Mouse (Mus musculus) liver, embryonic 16.5 days (tissue): ENCODE measurements at regions not wholly inside any gene's neighbourhood (a gene's known extent, or its start where the extent isn't known, plus 50 kb on each side); places are given as distances from the start of the nearest gene placed in this dataset.

Experiments used
- ATAC-seq: fragments of 200-750 bp; cut with Nextera tagmentation; 2 replicates; pipeline ENCODE4 v1.8.0; 2017; ENCODE audit warnings: low read depth, mild to moderate bottlenecking, moderate number of reproducible peaks, moderate library complexity
- H3K27ac ChIP-seq: fragments of 300-500 bp; sonication (generic); 2 replicates; pipeline ENCODE4 v1.5.1; 2014; ENCODE audit warnings: mild to moderate bottlenecking, low read length
- H3K27me3 ChIP-seq: fragments of 300-500 bp; sonication (generic); 2 replicates; pipeline ENCODE4 v1.6.1; 2014; ENCODE audit warnings: low read depth, low read length, mixed read lengths; ENCODE audit not compliant: control insufficient read depth, insufficient read depth
- H3K36me3 ChIP-seq: fragments of 300-500 bp; sonication (generic); 2 replicates; pipeline ENCODE4 v1.6.1; 2014; ENCODE audit warnings: mild to moderate bottlenecking; ENCODE audit not compliant: control insufficient read depth, insufficient read depth
- H3K4me1 ChIP-seq: fragments of 300-500 bp; sonication (generic); 2 replicates; pipeline ENCODE4 v1.6.1; 2014; ENCODE audit warnings: low read depth, low read length, mixed read lengths; ENCODE audit not compliant: control insufficient read depth
- H3K4me2 ChIP-seq: fragments of 300-500 bp; sonication (generic); 2 replicates; pipeline ENCODE4 v1.6.1; 2014; ENCODE audit warnings: low read depth, low read length, mixed read lengths
- H3K4me3 ChIP-seq: fragments of 300-500 bp; sonication (generic); 2 replicates; pipeline ENCODE4 v1.5.1; 2014; ENCODE audit warnings: low read depth, mild to moderate bottlenecking, low read length
- H3K9ac ChIP-seq: fragments of 300-500 bp; sonication (generic); 2 replicates; pipeline ENCODE4 v1.6.1; 2014; ENCODE audit warnings: low read depth, low read length
- H3K9me3 ChIP-seq: fragments of 300-500 bp; sonication (generic); replicated peaks from 2 replicates; pipeline ENCODE4 v1.6.1; 2016; ENCODE audit warnings: low read length; ENCODE audit not compliant: control insufficient read depth
- WGBS: fragments of 180-500 bp; shearing (Covaris S2); extraction: QIAGEN DNeasy Blood & Tissue Kit; methylation state at CpG from one replicate; pipeline ENCODE4 v1.1.7; 2014; ENCODE audit not compliant: insufficient replicate concordance; 5-methylcytosine and 5-hydroxymethylcytosine counted together

GRCm38 (mm10) chr3:151893421-151894235 is 56.2 kb upstream of the Ptgfr start:
- Histone ChIP-seq H3K27ac (no peak overlapping the region), H3K9ac (no peak overlapping the region), H3K4me3 (no peak overlapping the region), H3K9me3 (no peaks in the 10 kb centered on the region), H3K36me3 (no peaks in the 10 kb centered on the region), H3K4me2 (no peak overlapping the region), H3K27me3 (no peaks in the 10 kb centered on the region), H3K4me1 (no peaks in the 10 kb centered on the region)
- ATAC-seq: no peak
- 60% methylated on average over 11 of the region's 11 CpGs for WGBS

DNA sequence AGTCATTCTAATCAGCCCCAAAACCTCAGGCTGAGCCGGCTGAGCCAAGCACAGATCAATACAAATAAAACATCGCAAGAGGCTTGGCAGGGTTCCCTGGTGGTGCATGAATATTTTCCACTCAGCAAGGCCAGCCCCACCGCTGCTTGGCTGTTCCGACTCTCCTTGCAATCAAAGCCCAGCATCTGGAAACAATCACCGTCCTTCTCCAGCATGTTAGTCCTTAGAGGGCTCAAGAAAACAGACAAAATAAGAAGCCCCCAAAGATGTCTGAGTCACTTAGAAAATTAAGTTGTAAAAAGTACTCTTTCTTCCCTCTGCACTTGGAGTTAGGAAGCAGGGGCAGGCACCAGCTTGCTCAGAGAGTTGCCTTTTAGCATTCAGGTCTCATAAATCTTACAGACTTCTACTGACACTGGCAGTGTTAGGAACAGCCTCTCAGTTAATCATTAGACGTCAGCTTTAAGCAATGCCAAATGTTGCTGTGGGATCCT is 54.4 kb upstream of the Ptgfr start:
- no peaks in the 10 kb centered on the region for H3K9me3 ChIP-seq
- ATAC-seq: no peak
- H3K27ac ChIP-seq: no peak overlapping the region
- 25% methylated on average over 6 of the region's 6 CpGs for WGBS
- no peak overlapping the region for H3K4me3 ChIP-seq
- H3K4me2 ChIP-seq: 0 out of 2 replicates have a peak overlapping the region, but pooled peaks have one; percentile 11
- no peaks in the 10 kb centered on the region for H3K27me3 ChIP-seq
- no peaks in the 10 kb centered on the region for H3K36me3 ChIP-seq
- no peak overlapping the region for H3K9ac ChIP-seq
- no peaks in the 10 kb centered on the region for H3K4me1 ChIP-seq

- H3K4me3 ChIP-seq: no peak overlapping the region
- 50% methylated on average over 3 of the region's 3 CpGs for WGBS
Observed at GRCm38 (mm10) chr3:151891336-151891735, 53.9 kb upstream of the Ptgfr start.

DNA sequence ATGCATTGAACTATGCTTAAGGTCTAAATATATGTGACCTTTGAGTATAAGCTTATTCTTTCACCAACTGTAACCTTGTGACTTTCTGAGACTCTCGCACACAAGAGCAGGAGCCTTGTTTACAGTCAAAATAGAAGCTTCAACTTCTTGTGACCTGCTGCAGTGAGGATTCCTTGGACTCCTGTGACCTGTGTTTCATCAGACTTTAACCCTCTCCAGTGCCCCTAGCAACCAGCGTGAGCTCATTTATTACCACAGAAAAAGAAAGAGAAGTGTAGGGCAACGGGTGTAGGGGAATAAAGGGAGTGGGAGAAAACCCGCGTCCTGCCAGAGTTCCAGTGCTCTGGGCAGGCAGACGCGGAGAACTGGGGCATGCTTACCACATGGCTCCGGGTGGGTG is 52.3 kb upstream of the Ptgfr start:
- Histone ChIP-seq H3K9ac (no peak overlapping the region), H3K4me2 (no peak overlapping the region), H3K27me3 (no peaks in the 10 kb centered on the region), H3K4me1 (no peaks in the 10 kb centered on the region), H3K4me3 (no peak overlapping the region), H3K36me3 (no peaks in the 10 kb centered on the region), H3K9me3 (no peaks in the 10 kb centered on the region), H3K27ac (no peak overlapping the region)
- no peak for ATAC-seq
- 70% methylated on average over 8 of the region's 8 CpGs for WGBS

More at GRCm38 (mm10) chr3:151891336-151891735, 53.9 kb upstream of the Ptgfr start:
- H3K9me3 ChIP-seq: no peaks in the 10 kb centered on the region
- H3K4me2 ChIP-seq: 0 out of 2 replicates have a peak overlapping the region, but pooled peaks have one; percentile 11
- no peak overlapping the region for H3K9ac ChIP-seq
- H3K36me3 ChIP-seq: no peaks in the 10 kb centered on the region
- no peaks in the 10 kb centered on the region for H3K4me1 ChIP-seq
- no peak overlapping the region for H3K27ac ChIP-seq
- ATAC-seq: no peak
- no peaks in the 10 kb centered on the region for H3K27me3 ChIP-seq
